Mouse (Mus musculus): ENCODE results near the gene Pdcl2. TPM values are rescaled to one million over a fixed set of nuclear protein-coding genes. Genes with fewer than 3 reads are reported as not detected.

The Pdcl2 gene
- polyA plus RNA-seq, 1 experiment = not detected

- no peak for DNase-seq
- Histone ChIP-seq H3K4me1 (ENCODE audit: control insufficient read depth, insufficient read depth, low read length) (no peaks in the 10 kb centered on the region), H3K4me3 (replicated peaks; ENCODE audit: extremely low read depth, low read depth, low read length) (no peak overlapping the region)
- no peak for TF ChIP-seq CTCF (IDR thresholded peaks at IDR 0.05; ENCODE audit: insufficient read depth, low read length)
- TF ChIP-seq POLR2A (IDR thresholded peaks at IDR 0.05; ENCODE audit: borderline replicate concordance, extremely low read depth, low read depth, low read length) = no peak
- WGBS = 51% methylated on average over 2 of the region's 2 CpGs
Measured at GRCm38 (mm10) chr5:76346137-76346536, 15.2 kb upstream of the Pdcl2 start.

GRCm38 (mm10) chr5:76340931-76341330 is 10.0 kb upstream of the Pdcl2 start:
- TF ChIP-seq CTCF (IDR thresholded peaks at IDR 0.05; ENCODE audit: insufficient read depth, low read length) (no peak), POLR2A (IDR thresholded peaks at IDR 0.05; ENCODE audit: borderline replicate concordance, extremely low read depth, low read depth, low read length) (no peak)
- no peak for DNase-seq
- Histone ChIP-seq H3K4me1 (ENCODE audit: control insufficient read depth, insufficient read depth, low read length) (no peaks in the 10 kb centered on the region), H3K4me3 (replicated peaks; ENCODE audit: extremely low read depth, low read depth, low read length) (no peak overlapping the region)
- WGBS = 35% methylated on average over 2 of the region's 2 CpGs

DNA sequence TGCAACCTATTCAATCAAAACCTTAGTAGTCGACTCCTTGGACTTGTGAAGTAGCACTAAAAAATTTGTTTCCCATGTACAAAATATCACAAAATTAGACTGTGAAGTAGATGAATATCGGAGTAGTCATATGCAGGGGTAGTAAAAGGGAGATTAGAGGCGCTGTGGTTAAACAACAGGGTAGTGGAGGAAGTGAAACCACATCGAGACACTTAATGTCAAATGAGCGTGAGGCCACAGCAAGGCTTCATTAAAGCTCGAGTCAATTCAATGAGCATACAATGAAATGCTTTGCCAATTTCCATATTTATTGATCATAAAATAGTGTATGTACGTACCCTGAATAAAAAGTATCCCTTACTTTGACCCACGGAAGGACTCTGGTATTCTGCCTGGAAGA is 6.1 kb upstream of the Pdcl2 start:
- 76% methylated on average over 8 of the region's 8 CpGs for WGBS

DNA sequence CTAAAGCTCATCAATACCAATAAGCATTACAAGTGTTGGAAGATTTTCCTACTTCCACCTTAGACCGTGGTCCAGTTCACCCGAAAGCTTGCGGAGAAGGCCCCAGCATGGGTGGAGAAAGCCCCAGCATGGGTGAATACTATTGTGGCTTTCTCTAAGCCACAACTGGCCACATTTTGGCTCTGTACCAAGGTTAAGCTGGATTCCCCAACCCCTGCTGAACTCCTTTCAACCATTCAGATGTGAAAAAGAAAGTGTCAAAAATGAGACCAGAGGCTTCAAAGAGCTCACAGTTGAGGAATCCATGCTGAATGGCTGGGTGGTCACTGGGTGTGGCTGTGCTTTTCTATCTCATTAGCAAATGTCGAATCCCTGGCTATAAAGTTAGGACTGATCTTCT is 2.9 kb upstream of the Pdcl2 start:
- 79% methylated on average over 4 of the region's 4 CpGs for WGBS
- Histone ChIP-seq H3K4me1 (ENCODE audit: control insufficient read depth, insufficient read depth, low read length) (no peaks in the 10 kb centered on the region), H3K4me3 (replicated peaks; ENCODE audit: extremely low read depth, low read depth, low read length) (no peak overlapping the region)

More for the DNA sequence above, 6.1 kb upstream of the Pdcl2 start:
- TF ChIP-seq POLR2A (IDR thresholded peaks at IDR 0.05; ENCODE audit: borderline replicate concordance, extremely low read depth, low read depth, low read length) (no peak), CTCF (IDR thresholded peaks at IDR 0.05; ENCODE audit: insufficient read depth, low read length) (no peak)
- DNase-seq = no peak
- no peak overlapping the region for H3K4me3 ChIP-seq (replicated peaks; ENCODE audit: extremely low read depth, low read depth, low read length)
- no peaks in the 10 kb centered on the region for H3K4me1 ChIP-seq (ENCODE audit: control insufficient read depth, insufficient read depth, low read length)

GRCm38 (mm10) chr5:76327296-76327695 is 3.7 kb downstream of the Pdcl2 start:
- no peaks in the 10 kb centered on the region for H3K4me1 ChIP-seq (ENCODE audit: control insufficient read depth, insufficient read depth, low read length)
- DNase-seq = no peak
- no peak overlapping the region for H3K4me3 ChIP-seq (replicated peaks; ENCODE audit: extremely low read depth, low read depth, low read length)
- TF ChIP-seq CTCF (IDR thresholded peaks at IDR 0.05; ENCODE audit: insufficient read depth, low read length) (no peak), POLR2A (IDR thresholded peaks at IDR 0.05; ENCODE audit: borderline replicate concordance, extremely low read depth, low read depth, low read length) (no peak)
- 35% methylated on average over 2 of the region's 2 CpGs for WGBS

More for the DNA sequence above, 2.9 kb upstream of the Pdcl2 start:
- no peak for DNase-seq
- TF ChIP-seq POLR2A (IDR thresholded peaks at IDR 0.05; ENCODE audit: borderline replicate concordance, extremely low read depth, low read depth, low read length) (no peak), CTCF (IDR thresholded peaks at IDR 0.05; ENCODE audit: insufficient read depth, low read length) (no peak)

GRCm38 (mm10) chr5:76325113-76325512 is 5.8 kb downstream of the Pdcl2 start:
- DNase-seq = no peak
- TF ChIP-seq POLR2A (IDR thresholded peaks at IDR 0.05; ENCODE audit: borderline replicate concordance, extremely low read depth, low read depth, low read length) (no peak), CTCF (IDR thresholded peaks at IDR 0.05; ENCODE audit: insufficient read depth, low read length) (no peak)
- WGBS = 89% methylated on average over 4 of the region's 4 CpGs

DNA sequence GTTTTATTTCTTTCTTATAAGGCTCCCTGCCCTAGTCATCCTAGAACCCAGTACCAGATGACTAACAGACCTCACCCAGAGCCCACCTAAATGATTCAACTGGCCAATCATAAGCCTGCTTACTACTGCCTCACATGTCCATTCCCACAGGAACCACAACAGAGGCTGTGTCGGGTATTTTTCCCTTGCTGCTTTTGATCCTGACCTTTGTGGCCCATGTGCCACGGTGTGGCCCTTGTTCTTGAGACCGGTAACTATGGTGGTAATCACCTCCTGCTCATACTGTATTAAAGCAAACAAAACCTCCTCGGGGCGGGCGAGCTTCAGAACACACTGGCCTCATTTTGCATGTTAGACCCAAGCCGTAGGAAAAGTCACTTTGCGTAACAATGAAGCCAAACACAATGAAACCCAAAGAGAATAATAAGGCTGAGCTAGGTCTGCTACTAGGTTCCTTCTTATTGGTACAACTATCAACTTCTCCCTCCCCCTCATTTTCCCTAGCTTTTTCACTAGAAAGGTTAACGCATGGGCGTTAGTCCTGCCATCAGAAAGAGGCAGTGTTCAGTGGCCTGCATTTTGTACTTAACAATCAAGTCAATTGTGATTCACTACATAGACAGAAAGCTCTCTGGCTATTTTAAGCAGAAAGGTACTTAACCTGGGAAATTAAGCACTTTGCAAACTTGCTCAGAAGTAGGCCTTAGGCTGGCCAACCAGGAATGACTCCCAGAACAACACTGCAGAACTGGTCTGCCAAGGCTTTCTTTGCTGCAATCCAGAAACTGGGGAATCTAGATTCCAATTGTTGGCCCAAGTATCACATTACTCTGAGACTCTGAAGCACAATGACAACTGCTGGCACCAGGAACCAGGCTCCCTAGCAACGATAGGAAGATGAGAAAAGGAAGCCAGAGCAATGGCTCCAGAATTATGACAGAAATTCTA is 9.4 kb downstream of the Pdcl2 start:
- 45% methylated on average over 11 of the region's 11 CpGs for WGBS
- H3K4me3 ChIP-seq (replicated peaks; ENCODE audit: extremely low read depth, low read depth, low read length) = no peak overlapping the region
- no peak for DNase-seq
- H3K4me1 ChIP-seq (ENCODE audit: control insufficient read depth, insufficient read depth, low read length) = no peaks in the 10 kb centered on the region
- TF ChIP-seq POLR2A (IDR thresholded peaks at IDR 0.05; ENCODE audit: borderline replicate concordance, extremely low read depth, low read depth, low read length) (no peak), CTCF (IDR thresholded peaks at IDR 0.05; ENCODE audit: insufficient read depth, low read length) (no peak)

More at GRCm38 (mm10) chr5:76325113-76325512, 5.8 kb downstream of the Pdcl2 start:
- no peak overlapping the region for H3K4me3 ChIP-seq (replicated peaks; ENCODE audit: extremely low read depth, low read depth, low read length)
- H3K4me1 ChIP-seq (ENCODE audit: control insufficient read depth, insufficient read depth, low read length) = no peaks in the 10 kb centered on the region

DNA sequence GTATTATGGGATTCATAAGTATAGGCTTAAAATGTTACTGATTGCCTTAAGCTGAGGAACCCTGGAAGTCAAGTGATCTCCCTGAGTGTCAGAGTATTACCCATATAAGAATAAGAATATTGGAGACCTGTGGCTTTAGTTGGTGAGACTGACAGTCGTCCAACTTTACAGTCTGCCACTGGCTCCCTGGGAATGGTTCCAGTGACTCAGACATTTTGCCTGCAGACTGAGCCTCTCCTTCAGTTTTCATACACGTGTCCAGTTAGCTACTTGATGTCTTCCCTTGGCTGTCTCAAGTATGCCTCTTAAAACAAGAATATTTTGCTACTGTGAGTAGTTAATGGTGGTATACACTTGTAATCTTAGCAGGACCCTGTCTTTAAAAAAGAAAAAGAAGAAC is 22.8 kb downstream of the Pdcl2 start:
- no peak for DNase-seq
- 48% methylated on average over 2 of the region's 2 CpGs for WGBS
- H3K4me3 ChIP-seq (replicated peaks; ENCODE audit: extremely low read depth, low read depth, low read length) = no peak overlapping the region
- TF ChIP-seq POLR2A (IDR thresholded peaks at IDR 0.05; ENCODE audit: borderline replicate concordance, extremely low read depth, low read depth, low read length) (no peak), CTCF (IDR thresholded peaks at IDR 0.05; ENCODE audit: insufficient read depth, low read length) (no peak)
- H3K4me1 ChIP-seq (ENCODE audit: control insufficient read depth, insufficient read depth, low read length) = no peaks in the 10 kb centered on the region

DNA sequence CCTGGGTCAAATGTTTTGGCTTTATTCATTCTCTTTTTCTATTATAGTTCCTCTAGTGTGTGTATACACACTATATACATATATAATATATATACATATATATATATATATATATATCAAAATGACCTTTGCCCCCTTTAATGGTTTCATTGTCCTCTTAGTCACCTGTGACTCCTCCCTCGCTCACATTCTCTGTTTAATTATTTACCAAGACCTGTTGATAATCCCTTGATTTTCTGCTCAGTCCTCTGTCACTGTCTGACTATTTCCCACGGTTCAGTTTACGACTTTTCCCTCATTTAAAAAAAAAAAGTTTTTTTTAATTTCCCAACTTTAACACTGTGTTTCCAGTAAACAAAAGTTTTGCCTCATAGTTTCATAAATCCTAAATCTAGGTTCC is 24.7 kb downstream of the Pdcl2 start:
- TF ChIP-seq POLR2A (IDR thresholded peaks at IDR 0.05; ENCODE audit: borderline replicate concordance, extremely low read depth, low read depth, low read length) (no peak), CTCF (IDR thresholded peaks at IDR 0.05; ENCODE audit: insufficient read depth, low read length) (no peak)
- DNase-seq = no peak
- WGBS = 77% methylated on average over 3 of the region's 3 CpGs
- H3K4me3 ChIP-seq (replicated peaks; ENCODE audit: extremely low read depth, low read depth, low read length) = no peak overlapping the region
- peaks cover 2% of the 10 kb centered on the region; the same call in 1 of the 2 replicates for H3K4me1 ChIP-seq (ENCODE audit: control insufficient read depth, insufficient read depth, low read length)

- WGBS = 15% methylated on average over 8 of the region's 8 CpGs
- no peak overlapping the region for H3K4me3 ChIP-seq (replicated peaks; ENCODE audit: extremely low read depth, low read depth, low read length)
- DNase-seq = no peak
- TF ChIP-seq CTCF (IDR thresholded peaks at IDR 0.05; ENCODE audit: insufficient read depth, low read length) (no peak), POLR2A (IDR thresholded peaks at IDR 0.05; ENCODE audit: borderline replicate concordance, extremely low read depth, low read depth, low read length) (no peak)
- H3K4me1 ChIP-seq (ENCODE audit: control insufficient read depth, insufficient read depth, low read length) = peaks cover 2% of the 10 kb centered on the region; the same call in 1 of the 2 replicates
Measured at GRCm38 (mm10) chr5:76305616-76306015, 25.3 kb downstream of the Pdcl2 start.
